Mouse (Mus musculus) heart, postnatal 10 days (tissue): ENCODE measurements at regions not wholly inside any gene's neighbourhood (a gene's known extent, or its start where the extent isn't known, plus 50 kb on each side); places are given as distances from the start of the nearest gene placed in this dataset.
A peak's percentile ranks its signal among the peaks of the same experiment; 100 is the strongest.
"Not testable (repeated sequence)": the region's sequence is repeated elsewhere in the genome, so short reads cannot be mapped to it uniquely, and the experiment has no call there.

Experiments
- DNase-seq, 2 experiments: peaks; one replicate each; pipeline ENCODE4 v3.0.0; 2021
- intact Hi-C: fragments of 180-260 bp; cut with DNase I; formaldehyde crosslinking; loops from one replicate; pipeline ENCODE4 v1.15.1; 2025

- not testable (repeated sequence) for DNase-seq
- intact Hi-C loops: loop anchor here (5.0 kb wide), 1 partner anchor 103 kb away; no protein-coding TSS in a partner anchor
These were observed 225.4 kb downstream of the Ankrd50 start for GRCm38 (mm10) chr3:38259223-38259622.

GRCm38 (mm10) chr3:38257843-38258290 lies 226.8 kb downstream of the Ankrd50 start:
- intact Hi-C loops: loop anchor here (5.0 kb wide), 1 partner anchor 104 kb away; no protein-coding TSS in a partner anchor
- no peak for DNase-seq

GRCm38 (mm10) chr3:38257076-38257842 lies 227.4 kb downstream of the Ankrd50 start:
- no peak for DNase-seq
- intact Hi-C loops: loop anchor here (5.0 kb wide), 1 partner anchor 105 kb away; no protein-coding TSS in a partner anchor

GRCm38 (mm10) chr3:38255674-38256073 lies 229.0 kb downstream of the Ankrd50 start:
- peak; percentile 52 to 59 for DNase-seq

DNA sequence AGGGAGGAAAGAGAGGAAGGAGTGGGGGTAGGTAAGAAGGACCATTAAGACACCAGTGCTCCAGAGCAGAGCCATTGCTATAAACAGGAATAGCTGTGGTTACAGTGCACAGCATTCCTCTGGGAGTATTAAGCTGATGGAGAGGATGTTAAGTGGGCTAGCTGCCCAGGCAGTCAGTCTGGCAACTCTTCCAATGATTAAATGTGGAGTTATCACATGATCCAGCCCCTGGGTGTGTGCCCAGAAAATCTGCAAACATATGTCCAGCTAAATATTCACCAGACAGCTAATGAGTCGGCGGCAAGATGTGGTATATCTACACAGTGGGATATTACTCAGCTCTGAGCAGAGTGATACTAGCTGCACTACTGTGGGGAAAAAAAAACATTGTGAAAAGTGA lies 229.7 kb downstream of the Ankrd50 start:
- intact Hi-C loops: loop anchor here (1.0 to 5.0 kb wide), 4 partner anchors 20 to 594 kb away; no protein-coding TSS in a partner anchor
- peak; percentile 95 to 96 for DNase-seq

More at GRCm38 (mm10) chr3:38255674-38256073, 229.0 kb downstream of the Ankrd50 start:
- intact Hi-C loops: loop anchor here (1.0 to 5.0 kb wide), 4 partner anchors 21 to 594 kb away; no protein-coding TSS in a partner anchor

DNA sequence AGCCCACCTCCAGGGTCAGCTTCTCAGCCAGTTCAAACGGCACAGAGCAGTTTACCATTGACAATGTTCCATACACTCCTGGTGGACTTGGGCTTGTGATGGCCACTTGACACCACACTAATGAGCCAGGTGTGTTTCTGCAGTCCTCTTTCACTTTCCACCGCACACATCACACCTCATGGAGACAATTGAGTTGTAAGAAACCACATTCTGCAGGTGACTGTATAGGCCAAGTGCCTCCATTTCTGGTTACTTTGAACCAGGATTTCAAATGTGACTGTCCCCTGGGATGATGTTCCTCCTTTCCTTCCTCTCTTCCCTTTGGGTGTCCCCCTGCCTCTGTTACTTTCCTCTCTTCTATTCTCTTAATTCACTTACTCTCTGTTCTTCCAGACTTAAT lies 233.1 kb downstream of the Ankrd50 start:
- intact Hi-C loops: no loop called here
- DNase-seq: no peak

GRCm38 (mm10) chr3:38250552-38250951 lies 234.1 kb downstream of the Ankrd50 start:
- DNase-seq: no peak
- intact Hi-C loops: no loop called here

DNA sequence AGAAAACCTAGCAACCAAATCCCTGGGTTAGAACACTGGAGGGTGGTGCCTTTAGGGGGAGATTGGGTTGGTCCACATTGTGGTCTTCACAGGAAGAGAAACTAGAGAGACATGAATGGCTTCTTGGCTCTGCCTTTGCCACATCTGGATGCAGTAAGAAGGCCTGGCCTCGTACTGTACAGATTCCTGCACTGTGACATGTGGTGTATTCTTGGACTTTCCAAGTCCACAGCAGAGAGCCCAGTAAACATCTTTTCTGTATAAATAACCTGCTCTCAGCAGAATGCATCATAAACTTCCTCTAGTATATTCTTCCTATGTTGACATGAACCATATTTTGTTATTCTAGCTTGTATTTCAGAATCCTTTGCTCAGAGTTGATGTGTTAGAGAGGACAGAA lies 235.7 kb downstream of the Ankrd50 start:
- no peak for DNase-seq
- intact Hi-C loops: no loop called here

- intact Hi-C loops: no loop called here
These were observed 238.2 kb downstream of the Ankrd50 start for GRCm38 (mm10) chr3:38246439-38246838.

DNA sequence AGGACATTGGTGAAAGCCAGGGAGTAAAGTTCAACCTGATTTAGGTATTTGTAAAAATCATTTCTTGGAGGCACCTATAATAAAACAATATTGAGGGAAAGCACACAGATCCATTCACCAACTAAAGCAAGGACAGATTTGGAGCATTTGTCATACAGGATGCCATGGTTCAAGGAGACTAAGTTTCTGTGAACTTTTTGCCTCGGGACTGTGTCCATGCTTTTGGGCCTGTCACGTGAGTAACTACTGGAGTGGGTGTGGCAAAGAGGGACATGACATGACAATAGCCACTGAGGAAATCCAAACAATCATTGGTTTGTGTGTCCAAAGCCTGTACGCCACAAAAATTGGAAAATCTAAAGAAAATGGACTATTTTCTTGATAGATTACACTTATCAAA lies 241.4 kb downstream of the Ankrd50 start:
- no peak for DNase-seq
- intact Hi-C loops: no loop called here

More at GRCm38 (mm10) chr3:38246439-38246838, 238.2 kb downstream of the Ankrd50 start:
- DNase-seq: peak; percentile 63 to 71

DNA sequence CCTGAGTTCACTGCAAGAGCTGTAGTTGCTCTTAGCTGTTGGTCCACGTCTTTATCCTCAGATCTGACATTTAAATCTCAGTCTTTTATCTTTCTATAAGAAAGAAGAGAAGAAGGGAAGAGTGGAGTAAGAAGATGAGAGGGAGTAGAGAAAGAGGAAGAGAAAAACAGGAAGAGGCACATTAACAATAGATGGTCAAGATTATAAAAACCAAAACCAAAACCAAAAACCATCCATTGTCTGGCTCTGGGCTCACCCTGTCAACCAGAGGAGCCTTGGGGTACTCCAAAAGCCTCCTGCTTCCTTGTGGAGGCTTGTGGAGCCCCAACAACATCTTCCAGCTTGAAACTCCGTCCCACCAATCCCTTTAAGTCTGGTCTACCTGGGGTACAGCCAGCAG lies 247.0 kb downstream of the Ankrd50 start:
- no peak for DNase-seq
- intact Hi-C loops: no loop called here

DNA sequence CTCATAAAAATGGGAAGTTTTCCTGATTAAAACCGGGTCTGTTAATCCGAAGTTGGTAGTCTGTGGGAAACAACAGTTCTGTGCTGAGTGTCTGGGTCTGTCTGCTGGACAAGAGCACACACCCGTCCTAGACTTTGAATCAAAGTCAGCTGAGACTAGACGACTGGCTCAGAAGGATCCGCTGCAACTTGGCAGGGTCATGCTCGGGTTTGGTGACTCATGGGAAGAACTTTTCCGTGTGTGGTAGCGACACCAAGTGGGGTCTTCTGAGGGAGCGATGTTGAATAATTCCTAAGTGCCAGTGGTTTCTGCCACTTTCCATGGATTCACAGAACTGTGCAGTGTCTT lies 248.9 kb downstream of the Ankrd50 start:
- intact Hi-C loops: loop anchor here (2.0 kb wide), 1 partner anchor 19 kb away; no protein-coding TSS in a partner anchor
- DNase-seq: peak; percentile 39 to 44

- intact Hi-C loops: loop anchor here (2.0 kb wide), 1 partner anchor 20 kb away; no protein-coding TSS in a partner anchor
- peak in 1 of 2 experiments; percentile 45 for DNase-seq
These were observed 249.5 kb downstream of the Ankrd50 start for GRCm38 (mm10) chr3:38235033-38235735.

GRCm38 (mm10) chr3:38234534-38234933 lies 250.1 kb downstream of the Ankrd50 start:
- peak in 1 of 2 experiments; percentile 19 for DNase-seq
- intact Hi-C loops: loop anchor here (2.0 to 5.0 kb wide), 2 partner anchors 20 to 128 kb away; no protein-coding TSS in a partner anchor

DNA sequence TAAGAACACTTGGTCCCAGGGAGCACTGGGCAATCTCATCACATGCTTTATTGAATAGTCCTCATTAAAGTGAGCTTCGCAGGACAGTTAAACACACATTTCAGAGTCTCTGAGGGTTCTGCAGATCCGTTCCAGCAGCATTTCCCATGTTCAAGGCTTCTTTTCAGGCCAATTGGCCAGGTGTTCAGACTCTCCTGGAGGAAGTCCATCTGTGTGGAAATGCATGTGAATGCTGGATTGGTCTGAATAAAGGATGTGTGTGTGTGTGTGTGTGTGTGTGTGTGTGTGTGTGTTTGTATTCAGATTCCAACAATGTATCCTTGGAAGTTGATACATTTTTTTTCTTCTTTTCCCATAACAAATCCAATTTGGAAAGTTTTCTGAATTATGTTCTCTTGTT lies 250.6 kb downstream of the Ankrd50 start:
- intact Hi-C loops: loop anchor here (2.0 to 5.0 kb wide), 2 partner anchors 21 to 128 kb away; no protein-coding TSS in a partner anchor

DNA sequence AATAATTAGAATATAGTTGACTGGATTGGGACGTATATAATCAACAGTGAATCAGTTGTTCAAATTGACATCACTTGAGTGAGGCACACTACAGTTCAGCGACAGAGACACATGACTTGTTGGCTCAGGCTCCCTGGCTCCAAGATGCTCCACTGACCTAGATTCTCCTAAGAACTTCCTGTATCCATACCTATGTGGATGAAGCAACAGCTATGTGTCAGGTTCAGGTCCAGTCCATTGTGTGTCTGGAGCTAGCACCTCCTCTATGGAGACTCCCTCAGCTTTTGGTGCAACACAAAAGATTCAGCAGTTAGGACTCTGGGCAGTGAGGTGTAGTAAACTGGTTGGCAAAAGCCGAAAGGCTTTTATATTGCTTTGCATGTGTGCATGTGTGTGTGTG lies 251.6 kb downstream of the Ankrd50 start:
- intact Hi-C loops: loop anchor here (5.0 kb wide), 1 partner anchor 129 kb away; no protein-coding TSS in a partner anchor
- DNase-seq: no peak

More for the DNA sequence above, 250.6 kb downstream of the Ankrd50 start:
- peak; percentile 53 to 64 for DNase-seq

DNA sequence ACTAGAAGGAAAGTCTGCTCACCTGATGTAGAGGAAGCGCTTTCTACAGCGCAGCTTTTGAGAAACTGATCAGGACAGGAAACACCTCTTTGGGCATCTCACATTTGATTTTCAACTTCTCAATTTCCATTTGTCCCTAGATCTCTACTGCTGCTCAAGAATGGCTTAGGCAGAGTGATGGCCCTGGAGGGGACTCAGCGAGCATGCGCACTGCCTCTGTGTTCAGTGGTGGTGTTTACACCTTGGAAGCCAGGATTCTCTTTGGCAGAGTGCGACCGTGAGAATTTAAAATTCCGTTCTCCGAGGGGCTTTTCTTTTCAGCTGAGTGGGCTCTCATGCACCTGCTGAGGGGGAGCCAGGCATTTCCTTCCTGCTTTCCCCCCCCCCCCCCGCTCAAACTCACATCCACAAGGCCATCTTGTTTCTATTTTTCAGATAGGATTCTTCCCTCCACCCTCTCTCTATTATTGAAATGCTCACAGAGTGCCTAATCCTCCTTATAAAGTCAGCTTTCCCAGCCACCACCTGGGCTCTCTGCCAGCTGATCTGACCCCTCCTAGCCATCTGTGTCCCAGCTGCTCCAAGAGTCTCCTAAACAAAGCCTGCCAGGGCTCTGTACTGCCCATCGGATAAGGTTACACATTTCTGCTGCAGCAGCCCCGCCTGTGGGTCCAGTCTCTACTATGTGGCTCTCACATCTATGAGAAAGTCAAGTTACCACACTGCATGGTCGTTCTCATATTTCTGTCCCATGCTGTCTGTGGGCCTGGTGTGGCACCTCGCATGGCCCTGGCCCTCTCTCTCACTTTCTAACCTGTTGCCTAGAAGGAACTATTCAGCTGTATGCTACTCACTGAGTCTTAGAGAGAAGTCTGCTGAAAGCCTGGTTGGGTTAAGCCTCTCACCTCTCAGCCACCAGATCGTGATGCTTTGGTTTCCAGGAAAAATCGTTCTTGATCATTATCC lies 252.2 kb downstream of the Ankrd50 start:
- intact Hi-C loops: loop anchor here (5.0 kb wide), 1 partner anchor 130 kb away; no protein-coding TSS in a partner anchor
- DNase-seq: peak; percentile 92 to 93

DNA sequence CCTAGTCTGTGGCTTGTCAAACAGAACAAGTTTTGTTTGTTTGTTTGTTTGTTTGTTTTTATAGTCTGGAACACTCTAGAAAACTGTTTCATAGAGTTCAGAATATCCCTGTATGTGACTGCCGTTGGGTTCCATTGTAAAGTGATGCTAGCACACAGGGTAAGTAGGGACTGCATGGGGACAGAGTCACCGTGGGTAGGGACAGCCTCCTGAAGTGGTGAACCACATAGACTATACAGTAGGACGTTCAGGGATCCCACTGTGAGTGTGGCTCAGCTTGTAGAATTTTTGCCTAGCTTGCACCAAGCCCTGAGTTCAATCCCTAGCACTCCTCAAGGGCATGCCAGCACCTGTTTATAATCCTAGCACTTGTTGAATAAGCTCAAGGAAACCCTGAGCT lies 253.1 kb downstream of the Ankrd50 start:
- intact Hi-C loops: loop anchor here (5.0 kb wide), 1 partner anchor 131 kb away; no protein-coding TSS in a partner anchor
- no peak for DNase-seq

- no peak for DNase-seq
- intact Hi-C loops: loop anchor here (5.0 kb wide), 1 partner anchor 132 kb away; no protein-coding TSS in a partner anchor
These were observed 253.8 kb downstream of the Ankrd50 start for GRCm38 (mm10) chr3:38230796-38231195.

- intact Hi-C loops: loop anchor here (5.0 kb wide), 1 partner anchor 133 kb away; no protein-coding TSS in a partner anchor
- DNase-seq: no peak
These were observed 255.0 kb downstream of the Ankrd50 start for GRCm38 (mm10) chr3:38229686-38230085.
